Mouse (Mus musculus) bone marrow macrophage, adult 2 months (primary cell): ENCODE measurements around the gene Fgf8.

Experiments
- CTCF ChIP-seq: IDR thresholded peaks from 2 replicates; pipeline ENCODE4 v1.5.1; 2012; ENCODE audit warnings: low read depth, mild to moderate bottlenecking, low read length, moderate library complexity
- POLR2A ChIP-seq: IDR thresholded peaks from 2 replicates; pipeline ENCODE4 v1.6.1; 2012; ENCODE audit warnings: mild to moderate bottlenecking, low read depth, low read length, borderline replicate concordance

- TF ChIP-seq POLR2A (no peak), CTCF (no peak)
These were observed 47.0 kb downstream of the Fgf8 start for GRCm38 (mm10) chr19:45695496-45696280.
